Mouse (Mus musculus): ENCODE measurements around the gene Fcer1g. TPM values are rescaled to one million over a fixed set of nuclear protein-coding genes. Genes with fewer than 3 reads are reported as not detected.

The Fcer1g gene
- polyA plus RNA-seq, 1 experiment from 2014 or later = 33.8 TPM

- 0 out of 2 replicates have a peak overlapping the region, but pooled peaks have one; percentile 55 for H3K27ac ChIP-seq
Measured at GRCm38 (mm10) chr1:171221281-171222193, 12.6 kb downstream of the Fcer1g start.

GRCm38 (mm10) chr1:171220871-171221270 is 13.3 kb downstream of the Fcer1g start:
- H3K9ac ChIP-seq = peak overlapping the region; percentile 77
- WGBS = 6% methylated on average over 10 of the region's 10 CpGs
- H3K4me3 ChIP-seq = peak overlapping the region; percentile 60
- no peaks in the 10 kb centered on the region for H3K9me3 ChIP-seq
- peak; percentile 15; the same call in 1 of the 2 replicates for ATAC-seq (ENCODE audit: low FRiP score)
- peaks cover 22% of the 10 kb centered on the region for H3K36me3 ChIP-seq
- peaks cover 18% of the 10 kb centered on the region for H3K4me1 ChIP-seq (replicated peaks)
- peak overlapping the region; percentile 86 for H3K4me2 ChIP-seq
- H3K27ac ChIP-seq = no peak overlapping the region
- no peaks in the 10 kb centered on the region for H3K27me3 ChIP-seq

More at GRCm38 (mm10) chr1:171221281-171222193, 12.6 kb downstream of the Fcer1g start:
- WGBS = 6% methylated on average over 22 of the region's 22 CpGs
- Histone ChIP-seq H3K4me1 (replicated peaks) (peaks cover 18% of the 10 kb centered on the region), H3K9me3 (no peaks in the 10 kb centered on the region), H3K4me3 (peak overlapping the region; percentile 60), H3K27me3 (no peaks in the 10 kb centered on the region), H3K9ac (peak overlapping the region; percentile 77), H3K4me2 (peak overlapping the region; percentile 86), H3K36me3 (peaks cover 22% of the 10 kb centered on the region)
- peak; percentile 39 for ATAC-seq (ENCODE audit: low FRiP score)

- Histone ChIP-seq H3K27ac (no peak overlapping the region), H3K27me3 (no peaks in the 10 kb centered on the region), H3K4me3 (no peak overlapping the region), H3K4me1 (replicated peaks) (peaks cover 8% of the 10 kb centered on the region), H3K36me3 (peaks cover 22% of the 10 kb centered on the region), H3K9ac (no peak overlapping the region), H3K4me2 (no peak overlapping the region), H3K9me3 (no peaks in the 10 kb centered on the region)
- no peak for ATAC-seq (ENCODE audit: low FRiP score)
- WGBS = 91% methylated on average over 18 of the region's 18 CpGs
Measured at GRCm38 (mm10) chr1:171216241-171216955, 17.8 kb downstream of the Fcer1g start.

GRCm38 (mm10) chr1:171213801-171214496 is 20.2 kb downstream of the Fcer1g start, which contains the start of gene Nr1i3:
TSS of gene Nr1i3 (plus strand) at chr1:171213970.
- Histone ChIP-seq H3K27me3 (no peaks in the 10 kb centered on the region), H3K9ac (no peak within 1 kb of the TSS), H3K9me3 (no peaks in the 10 kb centered on the region), H3K4me2 (no peak within 1 kb of the TSS), H3K4me3 (no peak within 1 kb of the TSS), H3K36me3 (peaks cover 11% of the 10 kb centered on the region), H3K27ac (no peak within 1 kb of the TSS), H3K4me1 (replicated peaks) (no peaks in the 10 kb centered on the region)
- 78% methylated on average over 10 of the region's 10 CpGs for WGBS
- no peak for ATAC-seq (ENCODE audit: low FRiP score)

GRCm38 (mm10) chr1:171212854-171213253 is 21.3 kb downstream of the Fcer1g start:
- no peak overlapping the region for H3K4me2 ChIP-seq
- peaks cover 3% of the 10 kb centered on the region; the same call in 1 of the 2 replicates for H3K36me3 ChIP-seq
- no peaks in the 10 kb centered on the region for H3K9me3 ChIP-seq
- no peaks in the 10 kb centered on the region for H3K27me3 ChIP-seq
- 57% methylated on average over 3 of the region's 3 CpGs for WGBS
- H3K4me1 ChIP-seq (replicated peaks) = no peaks in the 10 kb centered on the region
- no peak overlapping the region for H3K9ac ChIP-seq
- H3K4me3 ChIP-seq = no peak overlapping the region
- no peak overlapping the region for H3K27ac ChIP-seq
- no peak for ATAC-seq (ENCODE audit: low FRiP score)

- Histone ChIP-seq H3K9me3 (no peaks in the 10 kb centered on the region), H3K4me1 (replicated peaks) (peaks cover 10% of the 10 kb centered on the region; the same call in 1 of the 2 replicates), H3K4me2 (no peak overlapping the region), H3K4me3 (no peak overlapping the region), H3K27ac (no peak overlapping the region), H3K9ac (no peak overlapping the region), H3K36me3 (no peaks in the 10 kb centered on the region), H3K27me3 (no peaks in the 10 kb centered on the region)
- no peak for ATAC-seq (ENCODE audit: low FRiP score)
- WGBS = 28% methylated on average over 4 of the region's 4 CpGs
Measured at GRCm38 (mm10) chr1:171209409-171209808, 24.8 kb downstream of the Fcer1g start.

- no peaks in the 10 kb centered on the region for H3K27me3 ChIP-seq
- H3K4me3 ChIP-seq = no peak overlapping the region
- H3K9ac ChIP-seq = no peak overlapping the region
- no peak overlapping the region for H3K27ac ChIP-seq
- 56% methylated on average over 6 of the region's 6 CpGs for WGBS
- no peak overlapping the region for H3K4me2 ChIP-seq
- no peak for ATAC-seq (ENCODE audit: low FRiP score)
- no peaks in the 10 kb centered on the region for H3K36me3 ChIP-seq
- peaks cover 10% of the 10 kb centered on the region; the same call in 1 of the 2 replicates for H3K4me1 ChIP-seq (replicated peaks)
- H3K9me3 ChIP-seq = no peaks in the 10 kb centered on the region
Measured at GRCm38 (mm10) chr1:171205704-171206493, 28.3 kb downstream of the Fcer1g start.

- H3K4me3 ChIP-seq = no peak overlapping the region
- no peak overlapping the region for H3K9ac ChIP-seq
- no peaks in the 10 kb centered on the region for H3K36me3 ChIP-seq
- H3K9me3 ChIP-seq = no peaks in the 10 kb centered on the region
- H3K27ac ChIP-seq = no peak overlapping the region
- peaks cover 10% of the 10 kb centered on the region; the same call in 1 of the 2 replicates for H3K4me1 ChIP-seq (replicated peaks)
- WGBS = 68% methylated on average over 7 of the region's 7 CpGs
- H3K27me3 ChIP-seq = 0 out of 2 replicates have a peak, but pooled peaks cover 5% of the 10 kb centered on the region
- ATAC-seq (ENCODE audit: low FRiP score) = no peak
- H3K4me2 ChIP-seq = no peak overlapping the region
Measured at GRCm38 (mm10) chr1:171204249-171204644, 29.9 kb downstream of the Fcer1g start.

GRCm38 (mm10) chr1:171203471-171204248 is 30.5 kb downstream of the Fcer1g start:
- H3K36me3 ChIP-seq = no peaks in the 10 kb centered on the region
- H3K4me1 ChIP-seq (replicated peaks) = peaks cover 10% of the 10 kb centered on the region; the same call in 1 of the 2 replicates
- peaks cover 8% of the 10 kb centered on the region; the same call in 1 of the 2 replicates for H3K27me3 ChIP-seq
- no peaks in the 10 kb centered on the region for H3K9me3 ChIP-seq
- no peak overlapping the region for H3K4me2 ChIP-seq
- WGBS = 62% methylated on average over 10 of the region's 11 CpGs
- H3K4me3 ChIP-seq = no peak overlapping the region
- H3K27ac ChIP-seq = no peak overlapping the region
- no peak overlapping the region for H3K9ac ChIP-seq
- ATAC-seq (ENCODE audit: low FRiP score) = no peak

- WGBS = 88% methylated on average over 1 of the region's 1 CpGs
- H3K36me3 ChIP-seq = no peaks in the 10 kb centered on the region
- no peak for ATAC-seq (ENCODE audit: low FRiP score)
- no peak overlapping the region for H3K27ac ChIP-seq
- H3K9me3 ChIP-seq = no peaks in the 10 kb centered on the region
- H3K4me1 ChIP-seq (replicated peaks) = peaks cover 5% of the 10 kb centered on the region
- H3K4me2 ChIP-seq = no peak overlapping the region
- H3K9ac ChIP-seq = no peak overlapping the region
- H3K27me3 ChIP-seq = peaks cover 34% of the 10 kb centered on the region
- H3K4me3 ChIP-seq = no peak overlapping the region
Measured at GRCm38 (mm10) chr1:171200769-171201168, 33.4 kb downstream of the Fcer1g start.

GRCm38 (mm10) chr1:171199532-171199931 is 34.6 kb downstream of the Fcer1g start:
- Histone ChIP-seq H3K36me3 (no peaks in the 10 kb centered on the region), H3K4me3 (no peak overlapping the region), H3K27me3 (peaks cover 46% of the 10 kb centered on the region), H3K4me2 (no peak overlapping the region), H3K9ac (no peak overlapping the region), H3K4me1 (replicated peaks) (peaks cover 17% of the 10 kb centered on the region), H3K27ac (no peak overlapping the region), H3K9me3 (no peaks in the 10 kb centered on the region)
- WGBS = 56% methylated on average over 1 of the region's 1 CpGs
- no peak for ATAC-seq (ENCODE audit: low FRiP score)

All from hindbrain, embryonic 13.5 days (tissue).